Mouse (Mus musculus) neural tube, embryonic 11.5 days (tissue): ENCODE measurements around the gene Olfr47. TPM values are rescaled to one million over a fixed set of nuclear protein-coding genes. Genes with fewer than 3 reads are reported as not detected.
"Not testable (repeated sequence)": the region's sequence is repeated elsewhere in the genome, so short reads cannot be mapped to it uniquely, and the experiment has no call there.

Experiments used
- ATAC-seq: fragments of 200-750 bp; cut with Nextera tagmentation; 2 replicates; pipeline ENCODE4 v1.8.0; 2017; ENCODE audit warnings: moderate number of reproducible peaks, mild to moderate bottlenecking, moderate TSS enrichment, moderate library complexity; ENCODE audit not compliant: insufficient read depth, low FRiP score, low TSS enrichment
- DNase-seq: peaks from one replicate; pipeline ENCODE4 v3.0.0-alpha.2; 2015; ENCODE audit warnings: low spot score
- H3K27ac ChIP-seq: fragments of 300-500 bp; sonication (generic); 2 replicates; pipeline ENCODE4 v1.5.1; 2014; ENCODE audit warnings: low read depth, mild to moderate bottlenecking, low read length
- H3K27me3 ChIP-seq: fragments of 300-500 bp; sonication (generic); 2 replicates; pipeline ENCODE4 v1.6.1; 2014; ENCODE audit warnings: mild to moderate bottlenecking, low read length, mixed read lengths; ENCODE audit not compliant: control insufficient read depth, insufficient read depth
- H3K36me3 ChIP-seq: fragments of 300-500 bp; sonication (generic); 2 replicates; pipeline ENCODE4 v1.6.1; 2014; ENCODE audit warnings: mild to moderate bottlenecking, low read length, moderate library complexity, mixed read lengths; ENCODE audit not compliant: control insufficient read depth, insufficient read depth
- H3K4me1 ChIP-seq: fragments of 300-500 bp; sonication (generic); 2 replicates; pipeline ENCODE4 v1.6.1; 2014; ENCODE audit warnings: low read length, mixed read lengths; ENCODE audit not compliant: control insufficient read depth, insufficient read depth
- H3K4me2 ChIP-seq: fragments of 300-500 bp; sonication (generic); 2 replicates; pipeline ENCODE4 v1.6.1; 2014; ENCODE audit warnings: low read depth, mild to moderate bottlenecking, moderate library complexity
- H3K4me3 ChIP-seq: fragments of 300-500 bp; sonication (generic); 2 replicates; pipeline ENCODE4 v1.5.1; 2014; ENCODE audit warnings: low read depth, low read length
- H3K9ac ChIP-seq: fragments of 300-500 bp; sonication (generic); 2 replicates; pipeline ENCODE4 v1.6.1; 2014; ENCODE audit warnings: mild to moderate bottlenecking, low read length
- H3K9me3 ChIP-seq: fragments of 300-500 bp; sonication (generic); 2 replicates; pipeline ENCODE4 v1.6.1; 2016; ENCODE audit warnings: low read length; ENCODE audit not compliant: control insufficient read depth
- WGBS: fragments of 180-500 bp; shearing (Covaris S2); extraction: QIAGEN DNeasy Blood & Tissue Kit; methylation state at CpG from one replicate; pipeline ENCODE4 v1.1.7; 2014; 5-methylcytosine and 5-hydroxymethylcytosine counted together
- polyA plus RNA-seq: library from polyadenylated mRNA; unstranded; fragments of >200 nt; fragmentation: Nextera tagmentation; extraction: Ambion mirVana; gene quantifications from 2 replicates; pipeline ENCODE4 v1.2.1, GENCODE M21; 2014

Olfr47 gene
- not detected in 2 replicates for polyA plus RNA-seq

DNA sequence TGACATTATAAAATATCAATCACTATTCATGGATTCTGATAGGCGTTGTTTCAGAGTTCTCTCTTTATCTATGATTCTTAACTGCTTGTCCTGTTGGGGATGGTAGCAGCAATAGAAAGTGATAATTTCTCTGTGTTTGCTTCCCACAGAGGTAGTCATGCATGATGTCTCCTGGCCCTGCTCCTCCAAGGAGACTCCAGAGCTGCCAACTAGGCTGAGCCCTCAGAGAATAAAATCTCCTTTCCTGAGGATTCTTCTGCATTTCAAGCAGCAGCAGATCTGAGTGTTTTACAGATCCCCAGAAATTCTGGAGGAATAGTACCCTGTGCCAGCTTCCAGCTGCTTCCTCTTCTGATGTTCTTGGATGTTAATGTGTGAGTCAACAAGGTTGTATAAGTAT lies at the start of gene Olfr47:
TSS of gene Olfr47 (plus strand) at position 275 of the 400 bp plus-strand sequence.
- not testable (repeated sequence) for H3K4me3 ChIP-seq, H3K9ac ChIP-seq, H3K4me2 ChIP-seq, DNase-seq, H3K4me1 ChIP-seq, H3K27ac ChIP-seq, H3K9me3 ChIP-seq, H3K27me3 ChIP-seq, ATAC-seq, H3K36me3 ChIP-seq
- 87% methylated on average over 1 of the region's 1 CpGs for WGBS

DNA sequence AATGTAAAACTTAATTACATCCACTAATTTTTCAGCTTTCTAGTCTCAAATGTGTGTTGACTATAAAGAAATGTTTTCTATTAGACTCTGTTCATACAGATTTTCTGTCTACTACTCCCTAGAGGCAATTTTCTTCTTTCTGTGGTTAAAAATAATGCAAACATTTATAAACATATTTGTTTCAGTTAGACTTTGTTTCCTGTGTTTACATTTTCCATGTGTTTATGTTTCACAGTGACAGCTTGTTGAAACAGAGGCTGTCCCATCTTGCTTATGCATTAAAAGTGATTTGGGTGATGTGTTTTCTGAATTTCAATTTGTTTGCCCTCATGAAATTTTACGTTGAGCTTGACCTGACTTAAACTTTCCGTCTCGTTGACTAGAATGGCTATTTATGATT lies 40.3 kb upstream of the Olfr47 start:
- ATAC-seq = no peak

DNA sequence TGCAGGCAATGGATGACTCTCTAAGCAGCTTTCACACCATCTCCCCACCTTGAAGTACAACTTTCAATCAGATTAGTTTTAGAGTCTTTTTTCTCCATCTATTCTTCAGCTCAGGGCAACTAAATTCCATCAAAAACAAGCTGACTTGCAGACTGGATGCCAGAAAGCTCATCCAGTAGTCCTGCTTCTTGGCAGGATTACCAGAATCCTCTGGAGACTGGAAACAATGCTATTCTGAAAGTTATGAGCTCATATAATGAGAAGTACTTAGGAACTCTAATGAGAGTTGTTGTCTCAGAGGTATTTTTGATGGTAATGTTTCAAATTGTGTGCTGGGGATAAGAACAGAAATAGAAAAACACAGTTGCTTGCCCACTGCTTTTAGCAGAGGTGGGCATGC lies 34.5 kb upstream of the Olfr47 start, which contains the start of gene Olfr435:
TSS of gene Olfr435 (plus strand) at position 366 of the 400 bp plus-strand sequence.
- Histone ChIP-seq H3K9me3 (no peaks in the 10 kb centered on the region), H3K4me2 (no peak within 1 kb of the TSS), H3K4me1 (no peaks in the 10 kb centered on the region), H3K27ac (no peak within 1 kb of the TSS), H3K27me3 (no peaks in the 10 kb centered on the region), H3K4me3 (no peak within 1 kb of the TSS), H3K9ac (no peak within 1 kb of the TSS), H3K36me3 (no peaks in the 10 kb centered on the region)
- ATAC-seq = no peak
- DNase-seq = no peak

More for the DNA sequence above, 40.3 kb upstream of the Olfr47 start:
- DNase-seq = no peak
- Histone ChIP-seq H3K36me3 (no peaks in the 10 kb centered on the region), H3K9me3 (no peaks in the 10 kb centered on the region), H3K4me2 (no peak overlapping the region), H3K4me3 (no peak overlapping the region), H3K27ac (no peak overlapping the region), H3K9ac (no peak overlapping the region), H3K4me1 (no peaks in the 10 kb centered on the region), H3K27me3 (no peaks in the 10 kb centered on the region)
- 89% methylated on average over 3 of the region's 3 CpGs for WGBS

DNA sequence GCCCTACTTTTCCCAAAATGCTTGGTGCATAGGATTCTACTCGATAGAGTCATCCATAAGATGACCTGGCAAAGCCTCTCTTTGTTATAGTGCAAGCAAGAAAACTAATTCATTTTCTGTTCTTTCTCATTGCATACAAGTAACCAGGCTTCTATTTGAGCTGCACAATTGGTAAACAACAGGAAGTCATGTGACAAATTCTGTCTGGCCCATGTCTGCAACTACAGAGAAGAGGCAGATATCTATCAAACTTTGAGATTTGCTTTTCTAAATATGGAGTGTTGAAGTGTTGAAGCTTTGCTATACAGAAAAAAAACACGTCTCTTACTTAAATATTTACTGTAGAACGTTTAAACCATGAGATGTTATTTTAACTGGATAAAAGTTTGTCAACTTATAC lies 33.2 kb upstream of the Olfr47 start:
- Histone ChIP-seq H3K27me3 (no peaks in the 10 kb centered on the region), H3K27ac (no peak overlapping the region), H3K36me3 (no peaks in the 10 kb centered on the region), H3K4me2 (no peak overlapping the region), H3K9me3 (no peaks in the 10 kb centered on the region), H3K4me3 (no peak overlapping the region), H3K9ac (no peak overlapping the region), H3K4me1 (no peaks in the 10 kb centered on the region)
- WGBS = 85% methylated on average over 3 of the region's 3 CpGs
- ATAC-seq = no peak
- no peak for DNase-seq

DNA sequence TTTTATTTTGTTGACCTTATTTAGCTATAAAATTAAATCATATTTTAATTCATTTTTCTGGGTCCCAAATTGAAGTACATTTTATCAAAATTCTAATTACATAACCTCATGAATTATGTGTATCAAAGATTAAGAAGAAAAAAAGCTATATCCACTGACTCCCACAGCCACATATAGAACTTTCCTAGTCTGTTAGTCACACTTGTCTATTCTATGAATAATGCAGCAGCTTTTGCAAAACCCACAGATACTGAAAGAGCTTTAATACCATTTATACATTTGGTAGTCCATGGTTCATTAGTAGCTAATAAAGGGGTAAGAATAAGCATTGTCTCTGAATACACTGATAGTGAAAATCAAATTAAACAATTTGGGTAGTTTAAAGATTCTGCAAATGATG lies 28.5 kb upstream of the Olfr47 start:
- no peak for DNase-seq
- Histone ChIP-seq H3K9me3 (no peaks in the 10 kb centered on the region), H3K36me3 (no peaks in the 10 kb centered on the region), H3K4me1 (no peaks in the 10 kb centered on the region), H3K4me3 (no peak overlapping the region), H3K27ac (no peak overlapping the region), H3K9ac (no peak overlapping the region), H3K27me3 (no peaks in the 10 kb centered on the region), H3K4me2 (no peak overlapping the region)
- no peak for ATAC-seq

DNA sequence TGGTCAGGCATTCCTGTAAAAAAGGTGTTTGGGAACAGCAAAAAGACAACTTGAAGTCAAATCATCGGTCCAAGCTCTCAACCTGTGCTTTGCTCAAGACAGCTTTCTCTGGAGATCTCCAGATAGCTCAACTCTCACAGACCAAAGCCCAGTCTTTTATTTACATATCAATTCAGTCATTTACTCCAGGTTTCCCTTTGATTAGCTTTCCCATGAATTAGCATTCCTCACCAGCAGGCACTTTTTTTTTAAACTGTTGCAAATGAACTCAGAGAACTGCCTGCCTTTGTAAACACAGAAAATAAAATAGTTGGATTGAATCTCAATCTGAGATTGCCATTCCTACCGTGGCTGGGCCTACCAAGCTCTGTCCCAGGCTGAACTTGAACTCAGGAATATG lies 26.0 kb upstream of the Olfr47 start:
- H3K9ac ChIP-seq = no peak overlapping the region
- H3K27ac ChIP-seq = no peak overlapping the region
- no peak overlapping the region for H3K4me2 ChIP-seq
- no peak overlapping the region for H3K4me3 ChIP-seq
- DNase-seq (no peak), ATAC-seq (no peak)
- WGBS = 31% methylated on average over 2 of the region's 2 CpGs
- no peaks in the 10 kb centered on the region for H3K9me3 ChIP-seq
- H3K36me3 ChIP-seq = no peaks in the 10 kb centered on the region
- no peaks in the 10 kb centered on the region for H3K4me1 ChIP-seq
- H3K27me3 ChIP-seq = no peaks in the 10 kb centered on the region

DNA sequence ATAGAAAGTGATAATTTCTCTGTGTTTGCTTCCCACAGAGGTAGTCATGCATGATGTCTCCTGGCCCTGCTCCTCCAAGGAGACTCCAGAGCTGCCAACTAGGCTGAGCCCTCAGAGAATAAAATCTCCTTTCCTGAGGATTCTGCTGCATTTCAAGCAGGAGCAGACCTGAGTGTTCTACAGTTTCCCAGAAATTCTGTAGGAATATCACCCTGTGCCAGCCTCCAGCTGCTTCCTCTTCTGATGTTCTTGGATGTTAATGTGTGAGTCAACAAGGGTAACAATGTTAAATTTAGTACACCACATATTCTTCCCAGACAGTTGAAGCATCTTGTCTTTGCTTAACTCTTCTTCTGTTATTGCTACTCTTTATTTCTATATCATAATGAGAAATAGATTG lies 18.5 kb upstream of the Olfr47 start, which contains the start of gene Olfr434:
TSS of gene Olfr434 (plus strand) at position 149 of the 400 bp plus-strand sequence.
- ATAC-seq, DNase-seq, H3K4me2 ChIP-seq, H3K27me3 ChIP-seq, H3K27ac ChIP-seq, H3K9me3 ChIP-seq, H3K4me3 ChIP-seq, H3K4me1 ChIP-seq, H3K9ac ChIP-seq, H3K36me3 ChIP-seq: not testable (repeated sequence)

DNA sequence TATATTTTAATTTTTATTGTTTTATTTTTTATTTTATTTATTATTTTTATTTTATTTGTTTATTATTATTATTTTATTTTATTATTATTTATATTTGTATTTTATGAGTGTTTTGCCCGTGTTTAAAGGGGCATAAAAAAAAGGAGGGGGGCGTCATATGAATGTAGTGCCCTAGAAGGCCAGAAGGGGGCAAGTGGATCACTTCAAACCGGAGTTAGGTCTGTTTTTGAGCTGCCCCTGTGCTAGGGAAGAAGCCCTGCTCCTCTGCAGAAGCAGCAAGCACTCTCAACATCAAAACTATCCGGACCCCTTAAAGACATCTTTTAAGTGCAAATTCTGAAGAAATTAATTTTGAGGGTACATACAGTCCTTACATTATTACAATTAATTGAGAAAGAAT lies 10.7 kb downstream of the Olfr47 start:
- H3K9ac ChIP-seq = no peak overlapping the region
- no peaks in the 10 kb centered on the region for H3K4me1 ChIP-seq
- H3K9me3 ChIP-seq = no peaks in the 10 kb centered on the region
- H3K4me3 ChIP-seq = no peak overlapping the region
- no peaks in the 10 kb centered on the region for H3K36me3 ChIP-seq
- no peaks in the 10 kb centered on the region for H3K27me3 ChIP-seq
- no peak overlapping the region for H3K4me2 ChIP-seq
- ATAC-seq = peak; percentile 71; the same call in 1 of the 2 replicates
- H3K27ac ChIP-seq = no peak overlapping the region
- no peak for DNase-seq
- WGBS = 17% methylated on average over 4 of the region's 4 CpGs

DNA sequence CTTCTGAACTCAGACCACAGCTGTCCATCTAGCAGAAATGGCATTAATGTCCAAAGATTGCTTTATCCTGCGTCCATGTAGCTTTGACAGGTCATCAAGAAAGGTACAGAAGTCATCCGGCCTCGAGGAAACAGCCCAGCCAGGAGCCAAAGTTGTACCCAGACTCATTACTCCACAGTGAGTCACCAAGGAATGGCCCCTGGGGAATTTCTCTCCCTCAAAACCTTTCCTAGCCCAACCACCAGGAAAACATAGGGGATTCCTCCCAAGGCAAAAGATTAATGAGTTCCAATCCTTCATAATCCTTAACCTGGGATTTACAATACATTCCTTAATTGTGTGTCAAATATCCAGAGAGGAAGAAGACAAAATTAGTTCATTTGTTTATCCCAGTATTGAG lies 16.1 kb downstream of the Olfr47 start:
- H3K36me3 ChIP-seq = no peaks in the 10 kb centered on the region
- WGBS = 72% methylated on average over 3 of the region's 3 CpGs

More for the DNA sequence above, 16.1 kb downstream of the Olfr47 start:
- H3K9me3 ChIP-seq = no peaks in the 10 kb centered on the region
- no peak overlapping the region for H3K27ac ChIP-seq
- no peak for ATAC-seq
- H3K4me3 ChIP-seq = no peak overlapping the region
- no peak overlapping the region for H3K9ac ChIP-seq
- H3K27me3 ChIP-seq = no peaks in the 10 kb centered on the region
- H3K4me1 ChIP-seq = no peaks in the 10 kb centered on the region
- no peak overlapping the region for H3K4me2 ChIP-seq
- DNase-seq = no peak
